Mouse (Mus musculus) forebrain, embryonic 16.5 days (tissue): ENCODE results near the gene Gm10382. TPM values are rescaled to one million over a fixed set of nuclear protein-coding genes. Genes with fewer than 3 reads are reported as not detected.
"Not testable (repeated sequence)": the region's sequence is repeated elsewhere in the genome, so short reads cannot be mapped to it uniquely, and the experiment has no call there.

Experiments used
- ATAC-seq: fragments of 200-750 bp; cut with Nextera tagmentation; 2 replicates; pipeline ENCODE4 v1.8.0; 2017; ENCODE audit warnings: mild to moderate bottlenecking, moderate library complexity
- H3K27ac ChIP-seq: fragments of 300-500 bp; sonication (generic); 2 replicates; pipeline ENCODE4 v1.5.1; 2014; ENCODE audit warnings: low read length, control low read depth
- H3K27me3 ChIP-seq: fragments of 300-500 bp; sonication (generic); replicated peaks from 2 replicates; pipeline ENCODE4 v1.6.1; 2014; ENCODE audit warnings: low read length; ENCODE audit not compliant: control insufficient read depth, insufficient read depth
- H3K36me3 ChIP-seq: fragments of 300-500 bp; sonication (generic); 2 replicates; pipeline ENCODE4 v1.6.1; 2014; ENCODE audit not compliant: control insufficient read depth, insufficient read depth
- H3K4me1 ChIP-seq: fragments of 300-500 bp; sonication (generic); replicated peaks from 2 replicates; pipeline ENCODE4 v1.6.1; 2014; ENCODE audit warnings: low read length; ENCODE audit not compliant: control insufficient read depth, insufficient read depth
- H3K4me2 ChIP-seq: fragments of 300-500 bp; sonication (generic); 2 replicates; pipeline ENCODE4 v1.6.1; 2014; ENCODE audit warnings: mild to moderate bottlenecking, low read length, control low read depth
- H3K4me3 ChIP-seq: fragments of 300-500 bp; sonication (generic); replicated peaks from 2 replicates; pipeline ENCODE4 v1.5.1; 2014; ENCODE audit warnings: mild to moderate bottlenecking, low read length, control low read depth
- H3K9ac ChIP-seq: fragments of 300-500 bp; sonication (generic); replicated peaks from 2 replicates; pipeline ENCODE4 v1.6.1; 2014; ENCODE audit warnings: low read depth, low read length, control low read depth
- H3K9me3 ChIP-seq: fragments of 300-500 bp; sonication (generic); 2 replicates; pipeline ENCODE4 v1.6.1; 2016; ENCODE audit warnings: low read length; ENCODE audit not compliant: control insufficient read depth
- WGBS: fragments of 180-500 bp; shearing (Covaris S2); extraction: QIAGEN DNeasy Blood & Tissue Kit; methylation state at CpG from one replicate; pipeline ENCODE4 v1.1.7; 2014; 5-methylcytosine and 5-hydroxymethylcytosine counted together
- polyA plus RNA-seq: library from polyadenylated mRNA; unstranded; fragments of >200 nt; fragmentation: Nextera tagmentation; extraction: Ambion mirVana; gene quantifications from 2 replicates; pipeline ENCODE4 v1.2.1, GENCODE M21; 2015

Gene Gm10382
- polyA plus RNA-seq, 1 experiment from 2014 or later = 0.39 TPM

GRCm38 (mm10) chr5:125408842-125409241 is 19.7 kb downstream of the Gm10382 start:
- Histone ChIP-seq H3K27ac (peak overlapping the region; percentile 28; the same call in 1 of the 2 replicates), H3K4me1 (peaks cover 9% of the 10 kb centered on the region), H3K4me2 (peak overlapping the region; percentile 39), H3K4me3 (peak overlapping the region; percentile 28), H3K36me3 (peaks cover 6% of the 10 kb centered on the region; the same call in 1 of the 2 replicates), H3K9me3 (no peaks in the 10 kb centered on the region), H3K9ac (no peak overlapping the region), H3K27me3 (no peaks in the 10 kb centered on the region)
- under 1% methylated on average over 13 of the region's 13 CpGs for WGBS
- ATAC-seq = peak; percentile 22

DNA sequence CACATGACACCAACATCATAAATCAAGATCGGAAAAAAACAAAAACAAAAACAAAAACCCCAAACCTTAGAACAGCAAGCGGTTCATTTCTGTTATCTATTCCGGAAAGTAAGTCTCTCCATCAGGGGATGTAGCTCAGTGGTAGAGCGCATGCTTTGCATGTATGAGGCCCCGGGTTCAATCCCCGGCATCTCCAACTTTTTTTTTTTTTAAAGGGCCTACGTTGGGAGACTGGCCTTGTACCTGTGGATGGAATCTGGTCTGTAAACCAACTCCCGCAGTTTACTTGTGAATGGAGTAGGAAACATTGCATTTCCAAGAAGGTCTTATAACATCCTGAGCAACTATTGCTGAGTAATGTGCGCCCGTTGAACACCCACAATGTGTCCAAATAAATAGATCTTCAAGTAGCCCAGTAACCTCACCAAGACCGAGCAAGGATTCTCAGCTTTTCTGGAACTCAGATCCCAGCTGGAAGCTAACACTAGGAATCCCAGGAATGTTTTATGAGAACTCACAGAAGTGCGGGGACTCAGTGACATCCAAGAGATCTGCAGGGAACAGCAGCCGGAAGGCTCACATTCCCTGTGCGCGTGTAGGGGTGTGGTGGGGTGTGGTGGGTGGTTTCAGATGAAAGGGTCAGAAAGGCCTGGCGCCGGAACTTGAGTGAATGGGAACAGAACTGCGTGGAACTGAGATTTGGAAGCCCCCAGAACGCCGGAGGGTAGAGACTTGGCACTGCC is 20.4 kb downstream of the Gm10382 start:
- H3K36me3 ChIP-seq = peaks cover 7% of the 10 kb centered on the region
- H3K9ac ChIP-seq = no peak overlapping the region
- peak overlapping the region; percentile 28 for H3K4me3 ChIP-seq
- peak overlapping the region; percentile 39 for H3K4me2 ChIP-seq
- no peaks in the 10 kb centered on the region for H3K27me3 ChIP-seq
- no peak for ATAC-seq
- peaks cover 8% of the 10 kb centered on the region for H3K4me1 ChIP-seq
- H3K27ac ChIP-seq = no peak overlapping the region
- no peaks in the 10 kb centered on the region for H3K9me3 ChIP-seq
- 11% methylated on average over 20 of the region's 20 CpGs for WGBS

GRCm38 (mm10) chr5:125411972-125412530 is 22.9 kb downstream of the Gm10382 start:
- Histone ChIP-seq H3K9me3 (no peaks in the 10 kb centered on the region), H3K27me3 (no peaks in the 10 kb centered on the region), H3K36me3 (peaks cover 25% of the 10 kb centered on the region), H3K27ac (no peak overlapping the region), H3K4me2 (no peak overlapping the region), H3K4me1 (peaks cover 3% of the 10 kb centered on the region), H3K4me3 (no peak overlapping the region), H3K9ac (no peak overlapping the region)
- 68% methylated on average over 5 of the region's 5 CpGs for WGBS
- ATAC-seq = no peak

DNA sequence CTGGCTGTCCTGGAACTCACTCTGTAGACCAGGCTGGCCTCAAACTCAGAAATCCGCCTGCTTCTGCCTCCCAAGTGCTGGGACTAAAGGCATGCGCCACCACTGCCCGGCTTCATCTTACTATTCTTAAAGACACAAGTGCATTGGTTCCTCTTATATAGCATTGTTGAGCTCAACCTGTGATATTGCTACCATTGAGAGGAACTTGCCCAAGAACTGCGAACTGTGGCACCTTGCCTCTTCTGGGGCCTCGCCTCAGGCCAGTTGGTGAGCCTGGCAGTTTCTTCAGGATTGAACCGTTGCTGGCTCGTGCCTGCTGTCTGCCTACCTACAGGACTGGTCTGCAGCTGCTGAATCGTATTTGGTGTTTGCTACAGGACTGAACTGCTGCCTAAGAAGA is 23.4 kb downstream of the Gm10382 start:
- 87% methylated on average over 8 of the region's 8 CpGs for WGBS
- peaks cover 29% of the 10 kb centered on the region for H3K36me3 ChIP-seq
- H3K27ac ChIP-seq, H3K4me3 ChIP-seq, H3K9me3 ChIP-seq, ATAC-seq, H3K9ac ChIP-seq, H3K4me1 ChIP-seq, H3K27me3 ChIP-seq, H3K4me2 ChIP-seq: not testable (repeated sequence)

GRCm38 (mm10) chr5:125413763-125414162 is 24.6 kb downstream of the Gm10382 start:
- peaks cover 38% of the 10 kb centered on the region for H3K36me3 ChIP-seq
- H3K27ac ChIP-seq = no peak overlapping the region

GRCm38 (mm10) chr5:125416183-125416582 is 27.1 kb downstream of the Gm10382 start:
- WGBS = 94% methylated on average over 8 of the region's 8 CpGs
- no peak for ATAC-seq

More at GRCm38 (mm10) chr5:125413763-125414162, 24.6 kb downstream of the Gm10382 start:
- no peaks in the 10 kb centered on the region for H3K9me3 ChIP-seq
- ATAC-seq = no peak
- H3K4me2 ChIP-seq = no peak overlapping the region
- no peaks in the 10 kb centered on the region for H3K27me3 ChIP-seq
- no peak overlapping the region for H3K9ac ChIP-seq
- WGBS = 40% methylated on average over 4 of the region's 4 CpGs
- no peak overlapping the region for H3K4me3 ChIP-seq
- H3K4me1 ChIP-seq = no peaks in the 10 kb centered on the region

GRCm38 (mm10) chr5:125418636-125419035 is 29.5 kb downstream of the Gm10382 start:
- Histone ChIP-seq H3K9ac (no peak overlapping the region), H3K4me3 (no peak overlapping the region), H3K27me3 (no peaks in the 10 kb centered on the region), H3K4me2 (no peak overlapping the region), H3K9me3 (no peaks in the 10 kb centered on the region), H3K27ac (no peak overlapping the region), H3K4me1 (no peaks in the 10 kb centered on the region), H3K36me3 (peaks cover 62% of the 10 kb centered on the region)
- ATAC-seq = no peak
- WGBS = 89% methylated on average over 12 of the region's 12 CpGs

More at GRCm38 (mm10) chr5:125416183-125416582, 27.1 kb downstream of the Gm10382 start:
- no peak overlapping the region for H3K4me3 ChIP-seq
- H3K4me2 ChIP-seq = no peak overlapping the region
- H3K36me3 ChIP-seq = peaks cover 51% of the 10 kb centered on the region
- H3K9ac ChIP-seq = no peak overlapping the region
- H3K4me1 ChIP-seq = no peaks in the 10 kb centered on the region
- H3K27ac ChIP-seq = no peak overlapping the region
- no peaks in the 10 kb centered on the region for H3K27me3 ChIP-seq
- H3K9me3 ChIP-seq = no peaks in the 10 kb centered on the region

DNA sequence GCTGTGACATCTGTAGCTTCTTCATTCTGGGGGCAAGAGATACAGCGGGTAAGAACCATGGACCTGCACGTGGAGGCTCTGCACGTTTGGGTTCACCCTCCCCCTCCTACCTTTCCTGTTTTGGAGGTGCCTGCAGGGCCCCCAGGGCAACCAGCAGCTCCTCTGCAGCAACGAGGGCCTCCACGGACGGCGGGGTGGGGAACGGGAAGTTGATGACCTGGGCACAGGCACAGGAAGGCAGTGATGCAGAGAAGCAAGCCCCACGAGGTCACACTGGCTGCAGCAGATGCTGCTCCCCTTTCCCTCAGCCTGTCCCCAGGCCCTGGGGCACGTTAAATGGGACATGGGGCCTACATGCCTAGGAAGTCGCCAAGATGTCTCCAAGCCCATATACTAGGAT is 30.0 kb downstream of the Gm10382 start:
- Histone ChIP-seq H3K4me2 (no peak overlapping the region), H3K27ac (no peak overlapping the region), H3K4me3 (no peak overlapping the region), H3K27me3 (no peaks in the 10 kb centered on the region), H3K36me3 (peaks cover 61% of the 10 kb centered on the region), H3K4me1 (no peaks in the 10 kb centered on the region), H3K9me3 (no peaks in the 10 kb centered on the region), H3K9ac (no peak overlapping the region)
- 89% methylated on average over 11 of the region's 11 CpGs for WGBS
- ATAC-seq = no peak

- H3K36me3 ChIP-seq = peaks cover 66% of the 10 kb centered on the region
- no peak overlapping the region for H3K27ac ChIP-seq
- H3K9me3 ChIP-seq = no peaks in the 10 kb centered on the region
- 91% methylated on average over 10 of the region's 10 CpGs for WGBS
- no peaks in the 10 kb centered on the region for H3K4me1 ChIP-seq
- no peak overlapping the region for H3K4me2 ChIP-seq
- no peak overlapping the region for H3K4me3 ChIP-seq
- ATAC-seq = no peak
- H3K27me3 ChIP-seq = no peaks in the 10 kb centered on the region
- H3K9ac ChIP-seq = no peak overlapping the region
Observed at GRCm38 (mm10) chr5:125425698-125426276, 36.7 kb downstream of the Gm10382 start.
